Mouse (Mus musculus): Measurements from ENCODE around the gene Gm15093.
"Not testable (repeated sequence)": the region's sequence is repeated elsewhere in the genome, so short reads cannot be mapped to it uniquely, and the experiment has no call there.

Gene Gm15093

DNA sequence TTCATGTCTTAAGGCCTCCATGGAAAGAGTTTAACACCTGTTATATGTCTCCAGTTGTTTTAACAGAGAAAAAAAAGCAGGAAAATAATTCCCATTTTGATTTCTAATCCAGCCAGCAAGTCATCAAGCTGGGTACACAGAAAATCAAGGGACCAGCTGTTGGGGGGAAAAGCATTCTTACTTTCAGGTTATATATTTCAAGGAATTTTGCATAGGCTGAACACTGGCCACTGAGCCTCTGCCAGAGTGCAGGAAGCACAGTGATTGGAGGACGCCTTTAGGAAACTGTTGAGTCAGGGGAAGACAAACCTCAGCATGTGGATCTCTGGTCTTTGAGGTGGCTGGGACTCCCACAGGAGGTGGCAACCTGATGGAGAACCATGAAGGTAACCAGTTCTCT is at the start of gene Gm15093:
TSS of gene Gm15093 (plus strand) at position 301 of the 400 bp plus-strand sequence.
- in situ Hi-C loops (cut with MboI, MseI) = not testable (repeated sequence)

Data from T-helper 2 cell (primary cell).